Mouse (Mus musculus): ENCODE results near the gene Snrpa1.

DNA sequence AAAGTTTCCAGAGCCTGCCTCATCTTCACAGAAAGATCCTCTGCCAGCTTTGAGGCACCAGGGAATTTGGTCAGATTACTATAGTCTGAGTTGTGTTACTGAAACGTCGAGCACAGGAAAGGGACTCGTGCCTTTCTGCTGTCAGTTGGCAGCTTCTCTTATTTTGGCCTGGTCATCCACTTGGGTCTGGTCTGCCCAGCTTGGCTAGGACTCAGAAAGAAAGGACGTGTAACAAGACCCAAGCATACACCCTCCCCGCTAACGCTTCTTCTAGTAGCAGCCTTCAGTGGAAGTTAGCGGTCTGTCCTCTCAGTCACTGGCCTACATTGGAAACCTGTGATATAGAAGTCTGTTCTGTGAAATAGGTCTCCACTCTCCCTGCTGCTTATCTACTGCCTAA lies 25.7 kb downstream of the Snrpa1 start:
- no peak for TF ChIP-seq POLR2AphosphoS5 (IDR thresholded peaks at IDR 0.05; ENCODE audit: insufficient replicate concordance, low read depth, low read length)
- TF ChIP-seq CTCF (IDR thresholded peaks at IDR 0.05; ENCODE audit: low read depth, low read length), result no peak
- no peak for TF ChIP-seq TAL1 (conservative IDR thresholded peaks at IDR 0.05; ENCODE audit: low read depth, low read length)
- TF ChIP-seq GATA2 (IDR thresholded peaks at IDR 0.05; ENCODE audit: borderline replicate concordance, low read depth, low read length), result no peak
- TF ChIP-seq GATA1 (IDR thresholded peaks at IDR 0.05; ENCODE audit: borderline replicate concordance, low read length), result no peak
